Mouse (Mus musculus) thymus, adult 2 months (tissue): ENCODE results near the gene Pop4. TPM values are rescaled to one million over a fixed set of nuclear protein-coding genes. Genes with fewer than 3 reads are reported as not detected.

Source experiments
- DNase-seq: peaks from one replicate; pipeline ENCODE4 v3.0.0; 2021
- H3K27ac ChIP-seq: fragments of 200-500 bp; 2 replicates; pipeline ENCODE4 v1.5.1; 2012; ENCODE audit warnings: low read length, control low read depth; ENCODE audit not compliant: control insufficient read depth, insufficient read depth
- H3K27me3 ChIP-seq: fragments of 200-500 bp; 2 replicates; pipeline ENCODE4 v1.6.1; 2012; ENCODE audit warnings: mild to moderate bottlenecking, low read length, moderate library complexity, mixed read lengths; ENCODE audit not compliant: control insufficient read depth, insufficient read depth
- H3K36me3 ChIP-seq: fragments of 200-500 bp; 2 replicates; pipeline ENCODE4 v1.6.1; 2012; ENCODE audit warnings: mild to moderate bottlenecking, low read length, moderate library complexity; ENCODE audit not compliant: control insufficient read depth, insufficient read depth
- H3K4me1 ChIP-seq: fragments of 200-500 bp; replicated peaks from 2 replicates; pipeline ENCODE4 v1.6.1; 2012; ENCODE audit warnings: low read length; ENCODE audit not compliant: control insufficient read depth, insufficient read depth
- H3K4me3 ChIP-seq: fragments of 200-500 bp; 2 replicates; pipeline ENCODE4 v1.5.1; 2012; ENCODE audit warnings: mild to moderate bottlenecking, low read length, control low read depth, moderate library complexity; ENCODE audit not compliant: control insufficient read depth, insufficient read depth
- CTCF ChIP-seq: fragments of 200-500 bp; IDR thresholded peaks from 2 replicates; pipeline ENCODE4 v1.5.1; 2012; ENCODE audit warnings: mild to moderate bottlenecking, control low read depth, low read length, moderate library complexity, borderline replicate concordance; ENCODE audit not compliant: control insufficient read depth, poor library complexity, insufficient read depth; ENCODE audit errors: extremely low read depth
- POLR2A ChIP-seq: fragments of 200-500 bp; IDR thresholded peaks from 2 replicates; pipeline ENCODE4 v1.6.1; 2012; ENCODE audit warnings: mild to moderate bottlenecking, low read length, control low read depth, moderate library complexity; ENCODE audit not compliant: control insufficient read depth, poor library complexity, insufficient read depth; ENCODE audit errors: extremely low read depth
- WGBS: fragments of 180-500 bp; shearing (Covaris S2); methylation state at CpG from one replicate; pipeline ENCODE4 v1.1.7; 2018; 5-methylcytosine and 5-hydroxymethylcytosine counted together
- polyA plus RNA-seq: library from polyadenylated mRNA; depleted of rRNA; stranded (reverse); fragments of >200 nt; gene quantifications from 2 replicates; pipeline ENCODE4 v1.2.3, GENCODE M21; 2012

Gene Pop4
- polyA plus RNA-seq, 1 experiment, result 16.8 TPM

- Histone ChIP-seq H3K27ac (no peak overlapping the region), H3K36me3 (peaks cover 39% of the 10 kb centered on the region), H3K27me3 (no peaks in the 10 kb centered on the region), H3K4me1 (peaks cover 8% of the 10 kb centered on the region), H3K4me3 (no peak overlapping the region)
- TF ChIP-seq CTCF (no peak), POLR2A (no peak)
- peak; percentile 47 for DNase-seq
- WGBS, result 98% methylated on average over 8 of the region's 8 CpGs
Observed at GRCm38 (mm10) chr7:38267006-38267680, 4.1 kb downstream of the Pop4 start.

GRCm38 (mm10) chr7:38262406-38262805 lies 8.8 kb downstream of the Pop4 start:
- DNase-seq, result no peak
- peaks cover 47% of the 10 kb centered on the region for H3K36me3 ChIP-seq
- 96% methylated on average over 5 of the region's 5 CpGs for WGBS
- H3K27ac ChIP-seq, result no peak overlapping the region
- H3K4me1 ChIP-seq, result no peaks in the 10 kb centered on the region
- TF ChIP-seq CTCF (no peak), POLR2A (no peak)
- H3K4me3 ChIP-seq, result no peak overlapping the region
- no peaks in the 10 kb centered on the region for H3K27me3 ChIP-seq

- 97% methylated on average over 2 of the region's 2 CpGs for WGBS
- Histone ChIP-seq H3K27ac (no peak overlapping the region), H3K27me3 (no peaks in the 10 kb centered on the region), H3K36me3 (peaks cover 32% of the 10 kb centered on the region), H3K4me3 (no peak overlapping the region), H3K4me1 (no peaks in the 10 kb centered on the region)
- DNase-seq, result no peak
- TF ChIP-seq POLR2A, result no peak
- no peak for TF ChIP-seq CTCF
Observed at GRCm38 (mm10) chr7:38259631-38260030, 11.6 kb downstream of the Pop4 start.

GRCm38 (mm10) chr7:38253441-38253840 lies 17.8 kb downstream of the Pop4 start:
- no peaks in the 10 kb centered on the region for H3K36me3 ChIP-seq
- no peak for DNase-seq
- no peaks in the 10 kb centered on the region for H3K4me1 ChIP-seq
- no peaks in the 10 kb centered on the region for H3K27me3 ChIP-seq
- no peak overlapping the region for H3K4me3 ChIP-seq
- no peak overlapping the region for H3K27ac ChIP-seq
- TF ChIP-seq CTCF (no peak), POLR2A (no peak)

GRCm38 (mm10) chr7:38251494-38252216 lies 19.6 kb downstream of the Pop4 start:
- 68% methylated on average over 5 of the region's 5 CpGs for WGBS
- Histone ChIP-seq H3K27me3 (no peaks in the 10 kb centered on the region), H3K27ac (no peak overlapping the region), H3K4me1 (no peaks in the 10 kb centered on the region), H3K36me3 (no peaks in the 10 kb centered on the region), H3K4me3 (no peak overlapping the region)
- no peak for DNase-seq
- TF ChIP-seq CTCF (no peak), POLR2A (no peak)

- no peaks in the 10 kb centered on the region for H3K27me3 ChIP-seq
- H3K36me3 ChIP-seq, result no peaks in the 10 kb centered on the region
- H3K27ac ChIP-seq, result no peak overlapping the region
- DNase-seq, result no peak
- TF ChIP-seq POLR2A (no peak), CTCF (no peak)
- H3K4me3 ChIP-seq, result no peak overlapping the region
- 93% methylated on average over 4 of the region's 4 CpGs for WGBS
- no peaks in the 10 kb centered on the region for H3K4me1 ChIP-seq
Observed at GRCm38 (mm10) chr7:38242417-38242816, 28.8 kb downstream of the Pop4 start.

- Histone ChIP-seq H3K4me1 (0 out of 2 replicates have a peak, but pooled peaks cover 3% of the 10 kb centered on the region), H3K27ac (no peak overlapping the region), H3K36me3 (no peaks in the 10 kb centered on the region), H3K4me3 (no peak overlapping the region), H3K27me3 (no peaks in the 10 kb centered on the region)
- no peak for DNase-seq
- no peak for TF ChIP-seq CTCF
- no peak for TF ChIP-seq POLR2A
Observed at GRCm38 (mm10) chr7:38237140-38237539, 34.1 kb downstream of the Pop4 start.
